Mouse (Mus musculus) intestine, embryonic 15.5 days (tissue): ENCODE data around the gene Amdhd1. TPM values are rescaled to one million over a fixed set of nuclear protein-coding genes. Genes with fewer than 3 reads are reported as not detected.

Experiments used
- ATAC-seq: fragments of 200-750 bp; cut with Nextera tagmentation; 2 replicates; pipeline ENCODE4 v1.8.0; 2017; ENCODE audit warnings: moderate TSS enrichment, moderate library complexity
- H3K27ac ChIP-seq: fragments of 300-500 bp; sonication (generic); 2 replicates; pipeline ENCODE4 v1.5.1; 2015; ENCODE audit warnings: mild to moderate bottlenecking, inconsistent platforms
- H3K27me3 ChIP-seq: fragments of 300-500 bp; sonication (generic); replicated peaks from 2 replicates; pipeline ENCODE4 v1.6.1; 2015; ENCODE audit warnings: inconsistent platforms
- H3K36me3 ChIP-seq: fragments of 300-500 bp; sonication (generic); 2 replicates; pipeline ENCODE4 v1.6.1; 2015; ENCODE audit warnings: inconsistent platforms
- H3K4me1 ChIP-seq: fragments of 300-500 bp; sonication (generic); replicated peaks from 2 replicates; pipeline ENCODE4 v1.6.1; 2015; ENCODE audit warnings: inconsistent platforms
- H3K4me2 ChIP-seq: fragments of 300-500 bp; sonication (generic); replicated peaks from 2 replicates; pipeline ENCODE4 v1.6.1; 2015; ENCODE audit warnings: mild to moderate bottlenecking, inconsistent platforms
- H3K4me3 ChIP-seq: fragments of 300-500 bp; sonication (generic); replicated peaks from 2 replicates; pipeline ENCODE4 v1.5.1; 2015; ENCODE audit warnings: inconsistent platforms
- H3K9ac ChIP-seq: fragments of 300-500 bp; sonication (generic); 2 replicates; pipeline ENCODE4 v1.6.1; 2015; ENCODE audit warnings: inconsistent platforms
- H3K9me3 ChIP-seq: fragments of 300-500 bp; sonication (generic); 2 replicates; pipeline ENCODE4 v1.6.1; 2016; ENCODE audit warnings: inconsistent platforms
- WGBS: fragments of 180-500 bp; shearing (Covaris S2); methylation state at CpG from one replicate; pipeline ENCODE4 v1.1.7; 2015; 5-methylcytosine and 5-hydroxymethylcytosine counted together
- polyA plus RNA-seq: library from polyadenylated mRNA; unstranded; fragments of >200 nt; fragmentation: Nextera tagmentation; extraction: Ambion mirVana; gene quantifications from 2 replicates; pipeline ENCODE4 v1.2.1, GENCODE M21; 2015

Gene Amdhd1
- polyA plus RNA-seq, 1 experiment from 2014 or later = 1.2 TPM

- Histone ChIP-seq H3K27me3 (no peaks in the 10 kb centered on the region), H3K4me3 (no peak overlapping the region), H3K9ac (no peak overlapping the region), H3K27ac (no peak overlapping the region), H3K4me1 (0 out of 2 replicates have a peak, but pooled peaks cover 3% of the 10 kb centered on the region), H3K36me3 (peaks cover 4% of the 10 kb centered on the region; the same call in 1 of the 2 replicates), H3K9me3 (no peaks in the 10 kb centered on the region), H3K4me2 (no peak overlapping the region)
- 72% methylated on average over 6 of the region's 6 CpGs for WGBS
- 0 out of 2 replicates have a peak, but pooled peaks have one; percentile 46 for ATAC-seq
These were observed 51.0 kb downstream of the Amdhd1 start for GRCm38 (mm10) chr10:93488828-93489226.

DNA sequence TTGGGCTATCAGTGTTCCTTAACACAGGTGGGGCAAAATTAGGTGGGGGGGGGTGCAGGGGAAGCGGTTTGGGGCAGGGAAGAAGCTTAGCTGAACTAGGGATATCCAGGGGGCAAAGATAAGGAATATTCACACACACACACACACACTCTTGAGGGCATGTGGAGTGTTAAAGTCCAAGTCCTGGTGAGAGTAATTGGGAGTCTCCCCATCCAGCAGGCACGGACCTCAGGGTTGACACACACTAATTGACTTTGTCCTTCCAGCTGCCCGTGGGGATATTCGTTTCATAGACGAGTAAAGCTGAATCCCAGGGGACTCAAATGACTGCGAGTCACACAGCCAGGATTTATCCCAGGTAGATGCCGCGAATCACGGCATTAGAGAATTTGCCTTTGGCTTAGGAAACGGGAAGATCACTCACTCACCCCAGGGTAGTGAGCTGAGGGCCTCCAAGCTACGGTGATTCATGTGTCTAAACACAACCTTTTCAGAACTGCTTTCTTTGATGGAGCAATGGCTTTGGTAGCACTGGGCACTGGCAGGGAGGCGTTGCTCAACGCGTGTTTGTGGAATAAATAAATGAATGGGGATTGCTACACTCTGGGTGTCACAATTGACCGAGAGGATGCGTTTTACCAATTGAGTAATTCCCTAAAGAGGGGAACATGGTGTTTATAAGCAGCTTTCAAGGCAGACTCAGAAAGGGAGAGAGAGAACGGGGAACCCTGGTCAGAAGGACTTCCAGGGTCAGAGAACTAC, 51.6 kb downstream of the Amdhd1 start, which contains the start of gene Hal:
Hal (plus strand) TSS at position 703 of the 762 bp plus-strand sequence.
- ATAC-seq = peak; percentile 52
- H3K27me3 ChIP-seq = no peaks in the 10 kb centered on the region
- no peak within 1 kb of the TSS for H3K4me3 ChIP-seq
- peaks cover 6% of the 10 kb centered on the region; the same call in 1 of the 2 replicates for H3K36me3 ChIP-seq
- H3K4me2 ChIP-seq = no peak within 1 kb of the TSS
- 63% methylated on average over 17 of the region's 17 CpGs for WGBS
- H3K9me3 ChIP-seq = no peaks in the 10 kb centered on the region
- 0 out of 2 replicates have a peak, but pooled peaks cover 3% of the 10 kb centered on the region for H3K4me1 ChIP-seq
- no peak within 1 kb of the TSS for H3K9ac ChIP-seq
- no peak within 1 kb of the TSS for H3K27ac ChIP-seq

GRCm38 (mm10) chr10:93486622-93487021, 53.2 kb downstream of the Amdhd1 start:
- Histone ChIP-seq H3K4me1 (0 out of 2 replicates have a peak, but pooled peaks cover 3% of the 10 kb centered on the region), H3K9me3 (no peaks in the 10 kb centered on the region), H3K27ac (no peak overlapping the region), H3K36me3 (peaks cover 11% of the 10 kb centered on the region; the same call in 1 of the 2 replicates), H3K27me3 (no peaks in the 10 kb centered on the region), H3K9ac (no peak overlapping the region), H3K4me3 (no peak overlapping the region), H3K4me2 (no peak overlapping the region)
- 0 out of 2 replicates have a peak, but pooled peaks have one; percentile 2 for ATAC-seq
- 27% methylated on average over 4 of the region's 4 CpGs for WGBS

DNA sequence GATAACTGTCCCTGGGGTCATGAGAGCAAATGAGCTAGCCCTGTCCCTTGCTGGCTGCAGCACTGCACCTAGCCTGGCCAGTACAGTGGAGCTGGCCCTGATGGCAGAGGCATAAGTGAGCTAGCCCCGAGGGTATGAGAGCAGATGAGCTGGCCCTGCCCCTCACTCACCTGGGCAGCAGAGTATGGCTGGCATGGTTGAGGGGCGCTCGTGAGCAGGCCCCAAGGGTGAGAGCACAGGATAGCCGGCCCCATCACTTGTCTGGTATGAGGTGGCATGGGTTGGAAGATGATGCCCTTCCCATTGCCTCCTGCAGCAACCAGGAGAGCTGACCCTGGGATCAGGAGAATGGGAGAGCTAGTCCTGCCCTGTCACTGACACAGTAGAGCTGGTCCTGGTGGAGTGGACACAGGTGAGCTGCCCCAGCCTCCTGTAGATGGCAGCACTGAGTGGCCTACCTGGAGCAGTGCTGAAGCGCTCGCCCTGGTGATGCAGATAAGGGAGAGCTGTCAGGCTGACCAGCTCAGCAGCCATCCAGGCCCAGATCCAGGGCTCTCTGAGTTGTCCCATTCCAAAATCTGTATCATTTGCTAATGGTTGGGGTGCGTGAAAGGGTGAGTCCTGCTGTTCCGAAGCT, 54.7 kb downstream of the Amdhd1 start:
- H3K9me3 ChIP-seq = no peaks in the 10 kb centered on the region
- H3K4me2 ChIP-seq = no peak overlapping the region
- ATAC-seq = peak; percentile 65
- no peak overlapping the region for H3K27ac ChIP-seq
- no peak overlapping the region for H3K4me3 ChIP-seq
- H3K4me1 ChIP-seq = 0 out of 2 replicates have a peak, but pooled peaks cover 3% of the 10 kb centered on the region
- WGBS = 78% methylated on average over 8 of the region's 8 CpGs
- no peak overlapping the region for H3K9ac ChIP-seq
- H3K36me3 ChIP-seq = peaks cover 24% of the 10 kb centered on the region
- no peaks in the 10 kb centered on the region for H3K27me3 ChIP-seq

DNA sequence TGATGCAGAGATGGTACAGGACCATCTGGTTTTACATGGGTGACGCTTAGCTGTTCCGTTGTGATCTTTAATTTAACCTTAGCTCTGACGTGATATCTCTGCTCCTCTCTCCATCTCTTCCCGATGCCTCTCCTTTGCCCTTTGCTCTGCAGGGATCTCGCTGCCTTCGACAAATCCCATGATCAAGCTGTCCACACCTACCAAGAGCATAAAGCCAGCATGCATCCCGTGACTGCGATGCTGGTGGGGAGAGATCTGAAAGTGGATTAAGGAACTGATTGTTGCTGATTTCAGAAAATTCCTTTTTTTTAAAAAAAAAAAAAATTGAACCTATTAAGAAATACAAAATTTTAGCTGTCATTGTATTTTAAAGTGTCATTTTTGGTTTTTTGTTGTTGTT, 55.3 kb downstream of the Amdhd1 start:
- H3K4me2 ChIP-seq = no peak overlapping the region
- no peaks in the 10 kb centered on the region for H3K27me3 ChIP-seq
- no peaks in the 10 kb centered on the region for H3K9me3 ChIP-seq
- no peak for ATAC-seq
- peaks cover 26% of the 10 kb centered on the region for H3K36me3 ChIP-seq
- no peak overlapping the region for H3K9ac ChIP-seq
- H3K4me3 ChIP-seq = no peak overlapping the region
- no peak overlapping the region for H3K27ac ChIP-seq
- WGBS = 87% methylated on average over 8 of the region's 8 CpGs
- H3K4me1 ChIP-seq = 0 out of 2 replicates have a peak, but pooled peaks cover 3% of the 10 kb centered on the region

Other genes with a start within 250 kb of the Amdhd1 start
- gene Elk3, start 228.9 kb downstream of the Amdhd1 start, polyA plus RNA-seq = 21.9 and 22.3 TPM in 2 replicates
- 299 and 320 TPM in 2 replicates for gene Lta4h, start 86.6 kb downstream of the Amdhd1 start, polyA plus RNA-seq
- gene Hal, start 51.3 kb downstream of the Amdhd1 start, polyA plus RNA-seq = 0.52 and 0.84 TPM in 2 replicates
- 0.29 and 0.33 TPM in 2 replicates for gene Ccdc38, start 599 bp upstream of the Amdhd1 start, polyA plus RNA-seq
- 110 and 122 TPM in 2 replicates for gene Snrpf, start 49.7 kb upstream of the Amdhd1 start, polyA plus RNA-seq
- 0.29 and 0.47 TPM in 2 replicates for gene Ntn4, start 100.6 kb upstream of the Amdhd1 start, polyA plus RNA-seq